Mouse (Mus musculus) inflammation-experienced regulatory T-cells, adult 16 weeks (primary cell): ENCODE measurements around the gene Atp11a. TPM values are rescaled to one million over a fixed set of nuclear protein-coding genes. Genes with fewer than 3 reads are reported as not detected.

ENCODE experiments used
- polyA plus RNA-seq: library from polyadenylated mRNA; unstranded; fragments of 100-300 nt; shearing (Covaris generic); gene quantifications from one replicate; pipeline ENCODE4 v1.2.1, GENCODE M21; 2017

Atp11a gene
- 5.2 TPM for polyA plus RNA-seq

DNA sequence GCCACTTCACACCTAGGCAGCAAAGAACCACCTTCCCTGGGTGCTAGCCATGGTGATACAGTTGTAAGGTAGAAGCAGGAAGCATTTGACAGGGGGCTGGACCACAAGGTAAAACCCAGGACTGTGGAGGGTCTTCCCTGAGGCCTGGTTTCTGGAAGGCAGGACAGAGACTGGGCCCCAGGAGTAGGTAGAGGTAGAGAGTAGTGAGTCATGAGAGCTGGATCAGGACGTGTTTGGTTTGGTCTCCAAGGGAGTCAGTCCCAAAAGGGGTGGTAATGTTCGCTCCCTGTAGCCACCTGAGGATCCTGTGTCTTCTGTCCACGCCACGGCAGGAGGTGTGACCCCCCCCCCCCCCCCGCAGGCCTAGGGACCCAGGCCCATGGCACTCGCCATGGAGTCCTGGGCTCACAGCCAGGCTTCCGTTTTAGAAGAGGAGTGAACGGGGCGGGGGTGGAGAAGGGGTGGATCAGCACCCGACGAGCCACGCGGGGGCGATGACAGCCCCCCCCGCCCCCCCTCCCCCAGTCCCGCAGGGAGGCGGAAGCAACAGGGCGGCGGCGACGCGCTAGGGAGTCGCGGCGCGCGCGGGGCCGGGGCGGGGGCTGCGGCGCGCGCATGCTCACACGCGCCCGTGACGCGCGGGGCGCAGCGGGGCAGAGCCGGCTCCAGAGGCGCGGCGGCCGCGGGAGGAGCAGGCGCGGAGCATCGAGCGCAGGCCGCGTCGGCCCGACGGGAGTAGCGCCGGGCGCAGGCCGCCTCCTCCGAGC, at the start of gene Atp11a:
Gene Atp11a (plus strand): TSS at position 624 of the 767 bp plus-strand sequence.

DNA sequence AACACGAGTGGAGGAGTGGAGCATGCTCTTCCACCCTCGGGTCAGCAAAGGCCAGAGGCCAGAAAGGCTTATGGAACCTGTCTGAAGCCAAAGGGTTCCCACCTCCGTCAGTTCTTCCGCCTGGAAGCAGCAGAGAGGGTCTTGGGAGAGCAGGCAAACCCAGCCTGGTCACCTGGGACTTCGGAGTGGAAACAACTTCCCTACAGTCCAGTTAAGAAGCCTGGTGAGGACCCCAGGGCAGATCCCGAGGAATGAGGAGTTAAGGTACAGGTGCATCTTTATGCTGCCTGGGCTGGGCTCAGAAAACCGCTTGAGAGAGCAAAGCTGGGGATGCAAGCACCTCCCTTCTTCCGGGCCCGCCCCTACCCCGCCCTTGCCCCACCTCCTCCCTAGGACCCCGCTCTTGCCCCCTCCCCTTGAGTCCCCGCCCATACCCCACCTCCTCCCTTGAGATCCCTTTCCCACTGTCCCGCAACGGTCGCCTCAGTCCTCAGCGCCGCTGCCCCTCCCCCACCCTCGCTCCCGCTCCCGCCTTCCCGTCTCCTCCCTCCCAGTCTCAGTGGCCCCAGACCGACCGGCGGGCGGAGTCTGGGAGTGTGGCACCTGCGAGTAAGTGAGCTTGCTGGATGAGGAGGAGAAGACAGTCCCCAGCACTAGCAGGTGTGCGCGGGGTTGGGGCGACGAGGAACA, 116.7 kb downstream of the Atp11a start, which contains the start of gene Mcf2l:
Gene Mcf2l (plus strand): TSS at position 450 of the 690 bp plus-strand sequence.

Other genes starting within 250 kb of the Atp11a start
- not detected for gene Spaca7, start 184.0 kb upstream of the Atp11a start, polyA plus RNA-seq
- gene Tubgcp3, start 84.8 kb upstream of the Atp11a start, polyA plus RNA-seq = 75.5 TPM
- 1.4 TPM for gene Mcf2l, start 116.8 kb downstream of the Atp11a start, polyA plus RNA-seq